Mouse (Mus musculus): ENCODE results near the gene Gtf2h3. TPM values are rescaled to one million over a fixed set of nuclear protein-coding genes. Genes with fewer than 3 reads are reported as not detected.
A peak's percentile ranks its signal among the peaks of the same experiment; 100 is the strongest.
"Not testable (repeated sequence)": the region's sequence is repeated elsewhere in the genome, so short reads cannot be mapped to it uniquely, and the experiment has no call there.

The Gtf2h3 gene
- polyA plus RNA-seq, 1 experiment from 2014 or later, result 73.4 TPM

DNA sequence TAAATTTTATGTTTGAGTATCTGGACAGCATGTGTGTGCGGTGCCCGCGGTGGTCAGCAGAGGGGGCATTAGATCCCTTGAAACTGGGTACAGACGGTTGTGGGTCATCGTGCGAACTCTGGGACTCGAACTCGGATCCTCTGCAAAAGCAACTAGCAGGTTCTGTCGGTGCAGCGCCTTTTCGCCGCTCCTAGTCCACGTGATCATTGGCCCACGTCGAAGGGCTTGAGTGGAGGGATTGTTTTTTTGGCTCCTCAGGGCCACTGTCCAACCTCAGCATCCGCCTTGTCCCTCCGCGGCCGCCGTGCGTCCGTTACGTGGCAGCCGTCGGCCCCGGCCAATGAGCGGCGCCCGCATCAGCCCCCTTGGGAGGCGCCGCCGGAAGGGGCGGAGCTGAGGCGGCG, 38.6 kb upstream of the Gtf2h3 start, which contains the start of gene Tmed2:
TSS of gene Tmed2 (plus strand) at position 313 of the 404 bp plus-strand sequence.
- H3K4me2 ChIP-seq, result peak within 1 kb of the TSS; percentile 75
- no peaks in the 10 kb centered on the region for H3K9me3 ChIP-seq
- peak; percentile 97 for ATAC-seq (ENCODE audit: low FRiP score)
- peak within 1 kb of the TSS; percentile 83 for H3K9ac ChIP-seq
- peak within 1 kb of the TSS; percentile 78 for H3K27ac ChIP-seq
- peaks cover 24% of the 10 kb centered on the region for H3K36me3 ChIP-seq (replicated peaks)
- peak within 1 kb of the TSS; percentile 66 for H3K4me3 ChIP-seq (replicated peaks)
- H3K4me1 ChIP-seq, result peaks cover 19% of the 10 kb centered on the region
- peaks cover 10% of the 10 kb centered on the region; the same call in 1 of the 2 replicates for H3K27me3 ChIP-seq
- under 1% methylated on average over 35 of the region's 35 CpGs for WGBS

DNA sequence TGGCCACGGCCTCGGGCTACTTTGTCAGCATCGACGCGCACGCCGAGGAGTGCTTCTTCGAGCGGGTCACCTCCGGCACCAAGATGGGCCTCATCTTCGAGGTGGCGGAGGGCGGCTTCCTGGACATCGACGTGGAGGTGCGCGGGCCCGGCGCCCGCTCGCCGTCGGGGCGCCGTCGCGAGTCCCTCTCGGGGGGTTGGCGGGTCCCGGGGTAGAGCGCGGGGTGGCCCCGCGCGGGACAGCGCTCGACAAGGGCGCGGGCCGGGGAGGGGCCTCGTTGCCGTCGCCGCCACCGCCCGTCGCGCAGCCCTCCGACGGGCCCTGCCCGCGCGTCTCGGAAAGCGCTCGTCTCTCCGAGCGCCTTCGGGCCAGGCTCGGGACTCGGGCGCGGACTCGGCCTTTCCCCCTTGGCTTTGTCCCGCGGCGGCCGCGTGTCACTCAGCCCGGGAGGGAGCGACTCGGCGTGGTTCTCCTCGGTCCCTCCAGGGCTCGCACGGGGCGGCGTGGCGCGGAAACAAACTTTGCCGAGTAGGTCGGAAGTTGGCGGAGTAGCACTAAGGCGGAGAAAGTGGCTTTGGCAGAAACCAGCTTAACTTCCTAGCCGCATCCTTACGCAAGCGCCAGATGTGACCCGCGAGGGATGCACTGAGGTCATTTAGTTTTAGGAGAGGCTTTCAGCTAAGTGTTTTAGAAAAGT, 37.9 kb upstream of the Gtf2h3 start:
- Histone ChIP-seq H3K4me1 (peaks cover 19% of the 10 kb centered on the region), H3K9ac (peak overlapping the region; percentile 83), H3K9me3 (no peaks in the 10 kb centered on the region), H3K27me3 (peaks cover 6% of the 10 kb centered on the region; the same call in 1 of the 2 replicates), H3K27ac (peak overlapping the region; percentile 78), H3K36me3 (replicated peaks) (peaks cover 30% of the 10 kb centered on the region), H3K4me2 (peak overlapping the region; percentile 75), H3K4me3 (replicated peaks) (peak overlapping the region; percentile 66)
- ATAC-seq (ENCODE audit: low FRiP score), result peak; percentile 52
- under 1% methylated on average over 81 of the region's 89 CpGs for WGBS

DNA sequence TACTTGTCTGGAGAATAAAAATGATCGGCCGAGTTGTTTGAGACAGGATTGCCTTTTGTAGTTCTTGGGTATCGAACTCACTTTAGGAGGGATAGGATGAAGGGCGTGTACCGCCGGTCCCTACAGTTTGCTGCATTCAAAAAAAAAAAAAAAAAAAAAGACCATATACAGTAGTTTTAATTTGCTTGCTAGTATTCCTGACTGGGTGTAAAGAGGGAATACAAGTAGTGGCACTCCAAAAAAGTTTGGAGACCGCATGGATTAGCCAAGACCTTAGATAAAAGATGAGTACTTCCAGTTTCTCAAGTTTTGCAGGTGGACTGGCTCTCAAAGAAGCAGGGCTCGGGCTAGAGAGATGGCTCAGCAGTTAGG, 37.4 kb upstream of the Gtf2h3 start:
- Histone ChIP-seq H3K27ac (no peak overlapping the region; the same call in 1 of the 2 replicates), H3K36me3 (replicated peaks) (peaks cover 36% of the 10 kb centered on the region), H3K4me3 (replicated peaks) (peak overlapping the region; percentile 66), H3K9me3 (no peaks in the 10 kb centered on the region), H3K9ac (peak overlapping the region; percentile 83), H3K4me2 (peak overlapping the region; percentile 75), H3K27me3 (peaks cover 5% of the 10 kb centered on the region; the same call in 1 of the 2 replicates), H3K4me1 (peaks cover 18% of the 10 kb centered on the region)
- WGBS, result 14% methylated on average over 8 of the region's 8 CpGs
- no peak for ATAC-seq (ENCODE audit: low FRiP score)

DNA sequence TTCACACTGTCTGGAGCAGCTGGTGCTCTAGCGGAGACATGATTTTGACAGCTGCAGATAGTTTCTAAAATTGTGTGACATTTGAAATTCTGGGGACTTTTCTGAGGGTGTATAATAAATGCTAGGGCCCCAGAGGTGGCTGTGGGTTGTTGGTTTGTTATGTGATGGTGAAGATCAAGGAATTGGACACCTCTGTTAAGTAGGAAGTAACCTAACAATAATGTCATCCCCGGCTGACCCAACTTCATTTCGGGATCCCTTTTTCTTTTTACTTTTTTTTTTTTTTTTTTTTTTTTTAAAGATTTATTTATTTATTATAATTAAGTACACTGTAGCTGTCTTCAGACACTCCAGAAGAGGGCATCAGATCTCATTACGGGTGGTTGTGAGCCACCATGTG, 28.2 kb upstream of the Gtf2h3 start:
- H3K27me3 ChIP-seq; H3K9me3 ChIP-seq; H3K4me2 ChIP-seq; ATAC-seq (ENCODE audit: low FRiP score); H3K27ac ChIP-seq; H3K4me3 ChIP-seq (replicated peaks); H3K9ac ChIP-seq: not testable (repeated sequence)
- Histone ChIP-seq H3K36me3 (replicated peaks) (peaks cover 43% of the 10 kb centered on the region), H3K4me1 (peaks cover 15% of the 10 kb centered on the region)
- 89% methylated on average over 4 of the region's 4 CpGs for WGBS

DNA sequence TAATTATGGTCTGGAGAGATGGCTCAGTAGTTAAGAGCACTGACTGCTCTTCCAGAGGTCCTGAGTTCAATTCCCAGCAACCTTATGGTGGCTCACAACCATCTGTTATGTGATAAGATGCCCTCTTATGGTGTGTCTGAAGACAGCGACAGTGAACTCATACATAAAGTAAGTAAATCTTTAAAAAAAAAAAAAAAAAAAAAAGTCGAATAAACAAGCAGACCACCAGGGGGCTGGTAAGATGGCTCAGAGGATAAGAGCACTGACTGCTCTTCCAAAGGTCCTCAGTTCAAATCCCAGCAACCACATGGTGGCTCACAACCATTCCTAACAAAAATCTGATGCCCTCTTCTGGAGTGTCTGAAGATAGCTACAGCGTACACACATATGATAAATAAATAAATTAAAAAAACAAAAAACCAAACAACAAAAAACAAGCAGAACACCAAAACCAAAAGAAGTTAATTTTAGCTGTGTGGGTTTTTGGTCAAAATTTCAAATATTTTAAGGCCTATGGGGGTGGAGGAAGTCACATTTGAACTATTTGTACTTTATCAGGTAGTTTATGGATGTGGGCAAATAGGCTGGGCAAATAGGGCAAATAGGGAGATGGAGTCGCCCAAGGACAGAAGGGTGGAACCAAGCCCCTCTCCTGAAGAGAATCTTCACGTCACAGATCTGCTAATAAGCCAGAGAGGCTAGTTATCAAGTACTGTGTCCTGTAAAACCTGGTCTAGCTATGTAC, 27.4 kb upstream of the Gtf2h3 start:
- 30% methylated on average over 5 of the region's 5 CpGs for WGBS
- peak overlapping the region; percentile 90 for H3K4me3 ChIP-seq (replicated peaks)
- H3K9me3 ChIP-seq; H3K27ac ChIP-seq; H3K27me3 ChIP-seq; ATAC-seq (ENCODE audit: low FRiP score): not testable (repeated sequence)
- H3K4me1 ChIP-seq, result peaks cover 15% of the 10 kb centered on the region
- H3K36me3 ChIP-seq (replicated peaks), result peaks cover 43% of the 10 kb centered on the region
- H3K9ac ChIP-seq, result peak overlapping the region; percentile 69
- H3K4me2 ChIP-seq, result peak overlapping the region; percentile 77

DNA sequence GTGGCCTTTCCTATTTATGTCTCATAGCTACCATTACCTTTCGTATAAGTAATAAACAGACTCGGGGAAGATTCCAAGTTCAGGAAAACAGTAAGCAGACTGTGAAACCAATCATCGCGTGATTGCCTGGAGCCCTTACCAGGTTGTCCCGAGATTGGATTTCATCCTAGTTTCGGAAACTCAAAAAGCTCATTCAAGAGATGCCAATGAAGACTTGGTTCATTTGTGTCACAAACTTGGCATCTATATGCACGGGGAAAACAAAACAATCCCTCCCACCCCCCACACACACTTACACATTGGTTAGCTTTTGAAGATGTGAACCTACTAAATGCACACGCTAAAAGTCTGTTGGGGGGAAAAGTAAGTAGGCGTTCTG, 26.9 kb upstream of the Gtf2h3 start:
- Histone ChIP-seq H3K9ac (peak overlapping the region; percentile 69), H3K4me1 (peaks cover 15% of the 10 kb centered on the region), H3K36me3 (replicated peaks) (peaks cover 43% of the 10 kb centered on the region), H3K9me3 (no peaks in the 10 kb centered on the region), H3K27ac (peak overlapping the region; percentile 81), H3K4me2 (peak overlapping the region; percentile 77), H3K27me3 (no peaks in the 10 kb centered on the region), H3K4me3 (replicated peaks) (peak overlapping the region; percentile 90)
- WGBS, result 16% methylated on average over 9 of the region's 9 CpGs
- 0 out of 2 replicates have a peak, but pooled peaks have one; percentile 18 for ATAC-seq (ENCODE audit: low FRiP score)

DNA sequence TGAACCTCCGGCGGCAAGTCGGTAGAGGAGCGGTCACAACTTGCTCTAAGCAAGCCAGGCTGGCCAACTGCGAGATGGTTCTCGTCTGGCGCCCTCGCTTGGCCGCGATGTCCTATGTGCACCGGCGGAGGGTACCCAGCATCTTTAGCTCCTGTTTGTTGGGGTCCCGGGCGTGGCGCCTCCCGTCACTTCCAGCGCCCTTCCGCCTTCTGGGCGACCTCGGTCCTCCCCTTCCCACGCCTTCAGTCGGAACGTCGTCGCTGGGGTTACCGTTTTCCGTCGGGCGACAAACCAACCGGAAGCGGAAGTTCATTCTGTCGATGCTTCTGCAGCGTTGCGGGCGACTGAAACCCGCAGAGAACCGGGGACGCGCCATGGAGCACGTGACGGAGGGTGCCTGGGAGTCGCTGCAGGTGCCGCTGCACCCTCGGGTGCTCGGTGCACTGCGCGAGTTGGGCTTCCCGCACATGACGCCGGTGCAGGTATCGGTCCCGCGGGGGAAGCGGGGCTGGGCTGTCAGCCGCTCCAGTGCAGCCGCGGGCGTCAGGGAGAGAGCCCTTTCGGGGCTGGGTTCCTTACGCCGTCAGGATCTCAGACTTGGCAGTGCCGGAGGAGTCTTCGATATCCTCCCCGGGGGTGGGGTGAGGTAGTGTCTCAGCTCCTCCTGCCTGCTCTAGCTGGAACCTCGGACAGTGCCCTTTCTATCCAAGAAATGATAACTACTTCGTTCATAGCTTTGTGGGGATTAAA, 26.2 kb upstream of the Gtf2h3 start, which contains the start of gene Ddx55:
TSS of gene Ddx55 (plus strand) at position 307 of the 750 bp plus-strand sequence.
- peak within 1 kb of the TSS; percentile 81 for H3K27ac ChIP-seq
- peak; percentile 88 for ATAC-seq (ENCODE audit: low FRiP score)
- WGBS, result under 1% methylated on average over 66 of the region's 66 CpGs
- peaks cover 43% of the 10 kb centered on the region for H3K36me3 ChIP-seq (replicated peaks)
- no peaks in the 10 kb centered on the region for H3K9me3 ChIP-seq
- no peaks in the 10 kb centered on the region for H3K27me3 ChIP-seq
- peak within 1 kb of the TSS; percentile 77 for H3K4me2 ChIP-seq
- H3K9ac ChIP-seq, result peak within 1 kb of the TSS; percentile 69
- H3K4me3 ChIP-seq (replicated peaks), result peak within 1 kb of the TSS; percentile 90
- peaks cover 15% of the 10 kb centered on the region for H3K4me1 ChIP-seq

DNA sequence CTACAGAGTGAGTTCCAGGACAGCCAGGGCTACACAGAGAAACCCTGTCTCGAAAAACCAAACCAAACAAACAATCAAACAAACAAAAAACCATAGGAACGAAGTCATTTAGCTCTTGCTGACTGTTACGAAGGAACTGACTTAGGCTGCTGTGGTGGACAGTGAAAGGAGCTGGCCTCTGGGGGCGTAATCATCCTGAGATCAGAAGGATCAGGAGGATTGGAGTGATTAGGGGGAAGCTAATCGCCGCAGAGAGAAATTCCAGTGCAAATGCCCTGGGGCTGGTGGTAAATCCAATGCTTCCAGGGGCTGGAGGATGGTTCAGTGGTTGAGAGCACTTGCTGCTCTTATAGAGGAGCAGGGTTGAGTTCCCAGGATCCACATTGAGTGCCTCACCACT, 25.3 kb upstream of the Gtf2h3 start:
- 73% methylated on average over 6 of the region's 6 CpGs for WGBS
- H3K36me3 ChIP-seq (replicated peaks), result peaks cover 40% of the 10 kb centered on the region
- ATAC-seq (ENCODE audit: low FRiP score), result no peak
- H3K4me3 ChIP-seq (replicated peaks), result peak overlapping the region; percentile 90
- peak overlapping the region; percentile 77 for H3K4me2 ChIP-seq
- H3K4me1 ChIP-seq, result peaks cover 15% of the 10 kb centered on the region
- no peaks in the 10 kb centered on the region for H3K9me3 ChIP-seq
- H3K9ac ChIP-seq, result no peak overlapping the region
- H3K27me3 ChIP-seq, result no peaks in the 10 kb centered on the region
- no peak overlapping the region for H3K27ac ChIP-seq

DNA sequence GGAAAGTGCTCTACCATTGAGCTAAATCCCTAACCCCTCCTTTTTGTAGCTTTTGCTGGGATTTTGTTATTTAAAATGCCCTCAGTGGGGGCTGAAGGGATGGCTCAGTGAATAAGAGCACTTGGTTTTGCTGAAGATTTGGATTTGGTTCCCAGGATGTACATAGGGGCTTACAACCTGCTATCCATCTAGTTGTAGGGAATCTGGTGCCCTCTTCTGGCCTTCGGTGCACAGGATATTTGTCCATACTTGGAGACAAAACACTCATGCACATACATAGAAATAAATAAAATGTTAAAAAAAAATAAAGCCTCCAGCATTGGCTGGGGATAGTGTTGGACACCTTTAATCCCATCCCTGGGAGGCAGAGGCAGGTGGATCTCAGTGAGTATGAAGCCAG, 23.8 kb upstream of the Gtf2h3 start:
- no peak overlapping the region for H3K4me2 ChIP-seq
- WGBS, result 83% methylated on average over 1 of the region's 1 CpGs
- ATAC-seq (ENCODE audit: low FRiP score), result no peak
- H3K36me3 ChIP-seq (replicated peaks), result peaks cover 52% of the 10 kb centered on the region
- H3K9ac ChIP-seq, result no peak overlapping the region
- no peaks in the 10 kb centered on the region for H3K9me3 ChIP-seq
- no peaks in the 10 kb centered on the region for H3K27me3 ChIP-seq
- H3K4me1 ChIP-seq, result peaks cover 15% of the 10 kb centered on the region
- no peak overlapping the region for H3K4me3 ChIP-seq (replicated peaks)
- no peak overlapping the region for H3K27ac ChIP-seq

DNA sequence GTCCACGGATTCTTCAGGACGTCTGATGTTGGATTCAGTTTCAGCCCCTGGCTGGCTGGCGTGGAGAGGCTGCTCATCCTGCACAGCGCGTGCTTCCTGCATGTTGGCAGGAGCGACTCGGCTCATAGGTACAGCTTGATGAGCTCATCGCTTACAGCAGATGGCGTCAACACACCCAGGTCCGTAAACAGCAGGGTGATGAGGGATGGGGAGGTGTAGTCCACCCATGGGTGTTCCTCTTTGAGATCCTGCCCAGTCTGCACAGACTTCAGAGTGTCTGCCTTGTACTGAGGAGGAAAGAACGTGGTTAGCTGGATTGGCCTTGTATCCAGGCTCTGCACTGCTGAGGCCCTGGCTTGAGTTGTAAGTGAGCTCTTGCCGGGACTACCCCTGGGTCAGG, 7.9 kb upstream of the Gtf2h3 start:
- Histone ChIP-seq H3K4me3 (replicated peaks) (no peak overlapping the region), H3K27ac (no peak overlapping the region), H3K4me2 (no peak overlapping the region), H3K27me3 (no peaks in the 10 kb centered on the region), H3K36me3 (replicated peaks) (peaks cover 99% of the 10 kb centered on the region), H3K4me1 (no peaks in the 10 kb centered on the region), H3K9me3 (no peaks in the 10 kb centered on the region), H3K9ac (no peak overlapping the region)
- ATAC-seq (ENCODE audit: low FRiP score), result no peak
- 88% methylated on average over 12 of the region's 12 CpGs for WGBS

DNA sequence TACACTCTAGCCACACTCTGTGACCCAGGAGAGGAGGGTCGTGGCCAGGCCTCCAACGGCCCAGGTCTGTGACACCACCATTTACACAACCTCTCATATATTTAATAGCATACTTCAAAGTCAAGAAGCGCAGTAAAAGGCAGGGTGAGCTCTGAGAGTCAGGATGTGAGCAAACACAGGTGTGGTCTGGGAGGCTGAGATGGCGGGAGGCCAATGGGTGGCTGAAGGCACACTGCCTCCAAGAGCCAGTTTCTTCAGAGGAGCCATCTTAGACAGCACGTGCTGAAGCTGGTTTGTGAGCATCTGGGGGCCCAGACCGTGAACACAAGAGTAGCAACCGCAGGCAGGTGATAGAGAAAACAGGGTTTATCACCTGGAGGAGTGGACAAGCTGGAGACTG, 3.5 kb upstream of the Gtf2h3 start:
- no peak for ATAC-seq (ENCODE audit: low FRiP score)
- no peak overlapping the region for H3K4me3 ChIP-seq (replicated peaks)
- H3K4me2 ChIP-seq, result no peak overlapping the region
- no peak overlapping the region for H3K27ac ChIP-seq
- no peaks in the 10 kb centered on the region for H3K9me3 ChIP-seq
- 95% methylated on average over 7 of the region's 7 CpGs for WGBS
- no peaks in the 10 kb centered on the region for H3K27me3 ChIP-seq
- peaks cover 64% of the 10 kb centered on the region for H3K36me3 ChIP-seq (replicated peaks)
- H3K9ac ChIP-seq, result no peak overlapping the region
- peaks cover 23% of the 10 kb centered on the region for H3K4me1 ChIP-seq

DNA sequence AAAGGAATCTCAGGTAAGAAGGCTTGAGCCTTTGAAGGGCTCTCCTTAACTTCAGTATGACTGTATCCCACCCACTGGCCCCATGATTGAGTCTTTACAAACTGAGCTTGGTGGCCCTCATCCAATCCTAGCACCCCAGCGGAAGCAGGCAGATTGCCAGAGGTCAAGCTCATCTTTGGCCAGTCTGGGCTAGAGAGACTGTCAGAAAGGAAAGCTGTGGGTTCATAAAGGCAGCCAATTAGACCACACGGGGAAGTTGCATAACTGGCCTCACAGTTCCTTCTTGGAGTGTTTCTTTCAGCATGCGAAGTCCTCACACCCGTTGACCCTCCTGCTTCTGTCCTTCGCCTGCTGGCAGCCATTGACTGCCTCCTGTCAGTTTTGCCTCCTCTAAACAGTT, 3.6 kb downstream of the Gtf2h3 start:
- H3K9me3 ChIP-seq, result no peaks in the 10 kb centered on the region
- no peaks in the 10 kb centered on the region for H3K27me3 ChIP-seq
- H3K4me2 ChIP-seq, result no peak overlapping the region
- H3K27ac ChIP-seq, result no peak overlapping the region
- no peak overlapping the region for H3K9ac ChIP-seq
- peaks cover 22% of the 10 kb centered on the region for H3K4me1 ChIP-seq
- WGBS, result 96% methylated on average over 5 of the region's 5 CpGs
- H3K36me3 ChIP-seq (replicated peaks), result peaks cover 44% of the 10 kb centered on the region
- no peak for ATAC-seq (ENCODE audit: low FRiP score)
- no peak overlapping the region for H3K4me3 ChIP-seq (replicated peaks)

Data from forebrain, embryonic 12.5 days (tissue).